Mouse (Mus musculus) WW6 (cell line): ENCODE data around the gene Prr29.
"Not testable (repeated sequence)": the region's sequence is repeated elsewhere in the genome, so short reads cannot be mapped to it uniquely, and the experiment has no call there.

ENCODE experiments used
- DNase-seq: peaks from one replicate; pipeline ENCODE4 v3.0.0-alpha.2; 2013; ENCODE audit warnings: low read depth, low spot score

Gene Prr29

DNA sequence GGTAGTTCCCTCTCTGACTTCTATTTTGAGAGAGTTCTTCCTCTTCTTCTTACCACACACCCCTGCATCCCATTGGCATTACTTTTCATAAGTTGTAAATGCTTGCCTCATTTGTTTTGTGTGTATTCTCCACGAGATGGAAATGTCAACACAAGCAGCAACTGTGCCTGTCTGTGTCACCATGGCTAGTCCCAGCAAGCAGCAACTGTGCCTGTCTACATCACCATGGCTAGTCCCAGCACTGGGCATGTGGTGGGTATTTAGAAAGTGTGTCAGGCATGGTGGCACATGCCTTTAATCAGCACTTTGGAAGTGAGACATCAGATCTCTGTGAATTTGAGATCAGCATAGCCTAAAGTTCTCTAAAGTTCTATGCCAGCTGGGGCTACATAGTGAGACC lies 11.1 kb upstream of the Prr29 start:
- no peak for DNase-seq

DNA sequence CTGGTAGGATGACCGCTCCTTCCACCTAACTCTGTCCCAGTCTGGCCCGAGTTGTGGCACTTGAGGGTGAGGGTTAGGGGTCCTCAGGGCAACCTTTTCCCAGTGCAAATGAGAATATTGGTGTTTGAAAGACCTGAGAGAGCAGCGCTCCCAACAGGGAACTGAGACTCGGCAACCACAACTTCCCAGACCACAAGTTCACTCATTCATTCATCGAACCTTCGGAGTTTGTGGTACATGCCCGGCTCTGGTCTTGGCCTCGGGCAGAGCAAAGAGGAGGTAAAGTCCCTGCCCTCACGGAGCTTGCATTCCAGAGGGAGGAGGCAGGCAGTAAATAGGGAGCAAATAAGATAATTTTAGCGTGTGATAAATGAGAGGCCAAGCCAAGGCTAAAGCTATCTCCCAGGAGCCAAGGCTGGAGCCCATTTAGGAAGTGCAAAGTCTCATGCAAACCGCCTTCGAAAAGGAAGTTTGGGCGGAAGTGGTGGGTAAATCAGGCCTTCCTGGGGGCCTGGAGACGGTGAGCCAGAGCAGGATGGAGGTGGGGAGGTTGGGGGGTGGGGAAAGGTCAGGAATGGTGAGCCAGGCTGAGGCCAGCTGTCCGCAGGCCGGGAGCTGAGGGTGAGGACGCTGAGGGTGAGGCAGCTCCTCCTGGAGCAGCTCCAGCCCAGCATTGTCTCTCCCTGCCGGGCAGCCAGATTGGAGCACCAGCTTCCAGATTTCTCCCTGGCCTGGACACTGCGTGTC lies 9.7 kb upstream of the Prr29 start:
- no peak for DNase-seq

DNA sequence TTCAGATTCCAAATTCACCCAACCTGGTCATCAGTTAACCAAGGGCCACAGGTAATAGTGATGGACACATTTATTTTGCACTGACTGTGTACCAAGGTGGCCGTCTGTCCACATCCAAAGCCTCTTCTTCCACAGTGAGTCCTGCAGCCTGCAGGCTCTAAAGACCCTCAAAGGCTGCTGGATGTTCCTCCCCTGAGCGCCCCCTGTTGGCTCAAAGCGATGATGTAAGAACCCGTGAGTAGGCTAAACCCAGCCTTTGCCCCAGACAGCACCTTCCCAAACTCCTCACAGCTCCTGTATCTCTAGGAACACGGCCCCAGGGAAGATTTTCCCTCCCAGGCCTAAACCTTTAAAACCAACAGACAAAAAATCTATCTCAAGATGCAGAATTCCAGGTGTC lies 5.9 kb upstream of the Prr29 start:
- peak; percentile 47 for DNase-seq

DNA sequence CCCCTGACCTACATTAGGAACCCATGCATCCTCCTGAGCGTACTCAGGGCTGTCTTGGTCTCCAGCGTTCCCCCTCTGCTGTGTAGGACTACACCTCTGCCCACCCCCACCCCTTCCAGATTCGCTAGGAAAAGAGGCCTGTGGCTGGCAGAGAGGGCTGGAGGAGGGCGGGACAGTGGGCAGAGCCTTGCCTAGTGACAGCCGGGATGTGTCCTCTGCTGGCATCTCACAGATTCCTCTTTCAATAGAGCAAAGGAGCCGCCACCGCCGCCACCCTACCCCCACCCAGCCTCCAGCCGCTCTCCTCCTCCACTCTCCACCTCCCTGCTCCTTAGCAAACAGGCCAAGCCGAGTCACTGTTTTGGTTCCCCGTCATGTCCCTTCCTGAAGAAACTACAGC lies 560 bp upstream of the Prr29 start:
- DNase-seq: no peak

DNA sequence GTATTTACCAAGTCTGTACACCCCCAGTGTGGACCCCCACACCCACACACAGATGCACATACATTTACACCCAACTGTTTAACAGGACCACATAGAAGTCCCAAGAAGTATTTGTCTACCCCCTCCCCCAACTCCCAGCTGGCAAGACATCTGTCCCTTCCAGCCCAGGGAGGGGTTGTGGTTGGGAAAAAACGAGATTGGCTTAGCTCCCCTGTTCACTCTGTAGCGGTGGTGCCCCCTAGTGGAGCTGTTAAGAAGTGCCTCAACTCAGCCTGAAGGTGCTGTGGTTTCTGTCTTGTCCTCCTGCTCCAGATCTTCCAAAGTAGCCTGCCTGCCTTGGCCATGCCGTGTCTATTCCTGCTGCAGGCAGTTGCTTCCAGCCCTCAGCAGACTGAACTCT lies 1.0 kb downstream of the Prr29 start:
- DNase-seq: peak; percentile 61

DNA sequence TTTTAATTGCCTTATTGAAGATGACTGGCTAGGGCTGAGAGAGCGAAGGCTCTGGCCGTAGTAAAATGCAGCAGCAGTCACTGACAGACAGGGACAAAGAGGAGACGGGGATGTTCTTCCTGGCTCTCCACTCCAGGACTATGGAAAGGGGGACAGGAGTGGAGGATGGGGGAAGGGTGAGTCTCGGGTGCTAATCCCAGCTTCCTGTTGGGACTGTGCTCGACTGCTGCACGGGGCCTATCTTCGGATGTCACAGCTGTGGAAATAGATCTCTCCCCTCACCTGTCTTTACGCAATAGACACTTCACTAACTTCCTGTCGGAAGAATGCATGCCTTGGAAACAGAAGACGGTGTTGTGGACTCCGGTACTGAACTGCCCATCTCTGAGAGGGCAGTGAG lies 8.7 kb downstream of the Prr29 start:
- no peak for DNase-seq

DNA sequence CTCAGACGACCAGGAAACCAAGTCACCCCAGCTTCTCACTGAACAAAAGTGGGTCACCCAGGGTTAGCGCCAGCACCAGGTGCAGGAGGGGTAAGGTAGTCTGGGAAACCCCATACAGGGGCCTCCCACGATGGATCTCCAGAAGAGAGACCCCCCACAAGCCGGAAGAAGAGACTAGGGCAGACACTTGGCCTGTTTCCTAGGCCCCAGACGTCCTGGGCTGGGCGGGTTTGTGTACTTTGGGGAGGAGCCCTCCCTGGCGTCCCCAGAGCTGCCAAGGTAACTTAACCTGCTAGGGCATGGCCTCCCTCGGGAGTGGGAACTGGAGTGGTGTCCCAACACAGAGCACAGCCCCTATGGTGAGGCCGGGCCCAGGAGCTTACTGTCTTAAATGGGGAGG lies 9.3 kb downstream of the Prr29 start:
- DNase-seq: no peak

DNA sequence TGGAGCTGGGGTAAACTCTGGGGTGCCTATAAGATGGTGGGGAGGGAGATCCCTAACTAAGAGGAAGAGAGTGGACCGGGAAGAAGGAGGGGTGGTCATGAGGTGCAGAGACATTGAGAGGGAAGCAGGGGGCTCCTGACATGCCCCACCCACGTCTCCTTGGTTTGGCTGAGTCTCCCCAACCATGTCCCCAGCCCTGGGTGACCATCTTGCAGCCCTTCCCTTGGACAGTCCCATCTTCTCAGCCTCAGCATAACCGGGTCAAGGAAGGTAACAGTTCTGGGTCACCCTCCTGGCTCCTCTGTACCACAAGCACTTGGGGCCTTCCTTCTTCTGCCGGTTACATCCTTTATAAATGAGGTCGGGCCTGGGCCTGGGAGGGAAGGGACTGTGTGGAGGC lies 9.7 kb downstream of the Prr29 start:
- no peak for DNase-seq

DNA sequence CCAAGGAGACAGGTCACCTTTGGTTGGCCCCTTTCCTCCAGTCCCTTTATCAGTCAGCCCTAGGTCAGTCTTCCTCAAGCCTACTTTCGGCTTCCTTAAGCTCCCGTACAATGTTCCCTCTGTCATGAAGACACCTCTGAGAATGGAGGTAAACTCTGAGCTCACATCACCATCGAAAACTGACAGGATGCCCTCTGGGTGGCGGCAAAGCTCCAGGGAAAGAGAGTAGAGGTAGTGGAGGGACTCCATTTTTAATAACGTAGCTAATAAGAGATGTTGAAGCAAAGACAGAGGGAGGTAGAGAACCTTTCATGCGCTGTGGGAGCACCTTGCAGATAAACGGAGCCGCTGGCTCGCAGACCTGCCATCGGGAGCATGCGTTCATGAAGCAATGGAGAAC lies 15.7 kb downstream of the Prr29 start:
- DNase-seq: no peak

DNA sequence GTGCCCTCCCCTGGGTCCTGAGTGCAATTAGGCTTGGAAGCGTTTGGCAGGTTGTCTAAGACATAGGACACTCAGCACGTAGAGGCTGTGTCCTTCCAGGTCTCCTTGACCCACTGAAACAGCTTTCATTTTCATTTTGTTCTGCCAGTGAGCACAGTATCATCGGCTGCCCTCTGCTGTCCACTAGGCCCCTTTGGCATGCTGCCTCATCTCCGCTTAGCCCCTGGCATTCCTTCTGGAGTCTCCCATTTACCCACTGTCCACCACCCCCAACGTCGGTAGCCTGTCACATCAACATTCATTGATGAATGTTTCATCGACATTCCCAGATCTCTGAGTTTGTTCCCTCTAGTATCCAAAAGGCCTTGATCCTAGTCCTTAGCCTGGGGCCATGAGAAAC lies 16.6 kb downstream of the Prr29 start:
- DNase-seq: no peak

DNA sequence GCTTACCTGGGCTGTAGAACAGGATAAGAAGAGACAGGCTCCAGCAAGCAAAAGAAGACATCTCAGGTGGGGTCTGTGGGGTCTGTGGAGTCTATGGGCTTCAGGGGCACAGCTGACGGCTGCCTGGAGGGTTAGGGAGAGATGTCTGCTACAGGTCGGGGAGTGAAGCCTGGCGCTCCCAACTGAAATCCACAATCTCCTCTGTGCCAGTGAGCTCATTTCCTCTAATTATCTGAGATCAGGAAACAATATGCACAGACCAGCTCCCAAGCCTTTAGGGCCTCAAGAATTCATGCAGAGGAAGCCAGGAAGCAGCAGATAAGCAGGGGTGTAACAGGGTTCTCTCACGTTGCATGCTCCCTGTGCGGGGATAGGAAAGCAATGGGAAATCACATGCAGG lies 17.2 kb downstream of the Prr29 start:
- DNase-seq: no peak

DNA sequence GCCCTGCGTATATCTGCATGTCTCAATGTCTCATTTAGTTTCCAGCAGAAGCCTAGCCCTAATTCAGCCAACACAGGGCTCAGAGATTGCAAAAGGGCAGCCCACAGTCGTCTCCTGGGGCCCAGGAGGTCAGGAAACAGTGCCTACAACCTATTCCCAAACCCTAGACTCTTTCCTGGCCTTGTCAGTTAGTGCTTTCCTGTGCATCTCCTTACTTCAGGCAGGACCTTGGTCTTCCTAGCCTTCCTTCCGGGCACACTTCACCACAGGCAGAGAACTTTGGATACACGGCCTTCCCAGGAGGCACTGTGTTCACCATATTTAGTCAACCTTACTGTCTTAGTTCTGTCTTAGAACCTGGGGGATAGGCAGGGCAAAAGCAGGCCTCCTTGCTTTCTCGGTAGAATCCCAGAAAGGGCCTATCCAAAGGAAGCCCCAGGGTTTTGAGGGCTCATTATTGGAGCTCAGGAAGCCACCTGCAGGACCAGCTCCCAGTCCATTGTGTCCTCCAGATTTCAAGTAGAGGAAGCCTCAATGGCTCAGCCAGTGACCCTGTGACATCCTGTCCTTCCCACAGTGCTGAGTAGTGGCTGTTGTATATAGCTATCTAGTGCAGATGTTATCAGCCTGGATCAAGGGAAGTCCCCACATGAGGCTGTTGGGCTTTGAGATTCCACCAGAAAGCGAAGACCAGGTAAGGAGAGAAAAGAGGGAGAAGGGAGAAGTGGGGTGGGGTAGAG lies 17.9 kb downstream of the Prr29 start:
- no peak for DNase-seq

DNA sequence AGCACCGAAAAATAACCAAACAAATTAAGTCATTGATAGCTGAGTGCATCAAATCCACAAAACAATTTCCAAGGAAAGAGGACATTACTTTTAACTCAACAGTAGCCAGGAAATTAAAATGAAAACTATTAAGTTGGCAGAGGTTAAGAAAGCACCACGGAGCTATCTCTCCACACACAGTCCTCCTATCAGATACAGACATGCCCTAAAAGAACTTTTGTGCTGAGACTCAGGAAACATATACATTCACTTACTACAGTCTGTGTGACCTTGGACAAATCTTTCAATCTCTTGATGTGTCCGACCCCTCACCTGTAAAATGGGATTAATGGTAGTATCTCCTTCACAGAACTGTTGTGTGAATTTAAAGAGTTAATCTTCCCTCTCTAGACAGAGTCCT lies 21.1 kb downstream of the Prr29 start:
- no peak for DNase-seq

DNA sequence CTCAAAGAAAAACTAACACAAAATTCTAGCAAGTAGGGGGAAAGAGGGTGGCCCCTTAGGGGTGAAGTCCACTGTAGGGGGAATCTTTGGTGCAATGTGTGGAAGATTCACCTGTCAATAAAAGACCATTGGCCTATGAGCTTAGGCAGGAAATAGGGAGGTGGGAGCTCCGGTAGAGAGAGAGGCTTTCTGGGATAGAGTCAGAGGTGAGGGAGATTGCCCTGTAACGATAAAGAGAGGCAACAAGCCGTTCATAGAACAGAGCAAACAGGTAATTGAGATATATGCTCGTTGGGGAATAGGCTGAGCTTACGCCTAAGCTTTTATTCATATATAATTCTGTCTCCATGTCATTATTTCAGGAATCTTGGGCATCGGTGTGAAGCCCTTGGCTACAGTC lies 21.7 kb downstream of the Prr29 start:
- DNase-seq: no peak

DNA sequence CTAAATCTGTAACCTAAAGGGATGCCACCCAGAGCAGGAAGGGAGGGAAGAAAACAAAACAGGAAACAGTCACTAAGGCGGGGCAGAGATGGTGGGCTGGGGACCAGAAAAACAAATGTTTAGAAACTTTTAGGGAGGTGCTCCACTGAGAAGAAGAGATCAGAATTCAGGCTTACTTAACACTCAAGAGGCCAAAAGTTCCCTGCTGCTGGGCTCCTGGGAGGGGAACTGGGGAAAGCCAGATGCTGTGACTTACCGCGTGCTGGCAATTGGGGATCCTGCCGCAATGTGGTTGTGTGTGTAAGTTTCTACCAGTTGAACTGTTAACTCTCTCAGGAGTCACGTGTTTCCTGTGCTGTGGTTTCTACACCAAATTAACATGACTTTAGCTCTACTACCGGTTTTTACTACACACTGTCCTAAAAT lies 22.5 kb downstream of the Prr29 start, which contains the start of gene Icam2:
Gene Icam2 (minus strand): TSS at position 285 of the 426 bp plus-strand sequence.
- no peak for DNase-seq

DNA sequence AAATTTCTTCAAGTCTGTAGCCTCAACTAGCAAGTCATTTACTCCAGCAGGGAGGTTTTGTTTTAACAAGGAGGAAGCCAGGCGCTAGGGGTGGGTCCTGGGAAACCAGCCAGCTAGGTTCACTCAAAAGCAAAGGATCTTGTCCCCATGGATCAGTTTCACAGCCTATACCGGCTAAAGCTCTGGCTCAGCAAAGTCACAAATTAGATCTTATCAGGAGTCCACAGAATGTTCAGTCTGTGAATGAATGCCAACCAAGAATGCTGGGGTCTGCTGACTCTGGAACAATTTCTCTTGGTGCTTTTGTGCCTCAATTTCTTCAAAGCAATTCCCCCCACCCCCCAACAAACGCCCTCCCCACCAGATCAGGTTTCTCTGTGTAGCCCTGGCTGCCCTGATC lies 24.3 kb downstream of the Prr29 start:
- DNase-seq: no peak

DNA sequence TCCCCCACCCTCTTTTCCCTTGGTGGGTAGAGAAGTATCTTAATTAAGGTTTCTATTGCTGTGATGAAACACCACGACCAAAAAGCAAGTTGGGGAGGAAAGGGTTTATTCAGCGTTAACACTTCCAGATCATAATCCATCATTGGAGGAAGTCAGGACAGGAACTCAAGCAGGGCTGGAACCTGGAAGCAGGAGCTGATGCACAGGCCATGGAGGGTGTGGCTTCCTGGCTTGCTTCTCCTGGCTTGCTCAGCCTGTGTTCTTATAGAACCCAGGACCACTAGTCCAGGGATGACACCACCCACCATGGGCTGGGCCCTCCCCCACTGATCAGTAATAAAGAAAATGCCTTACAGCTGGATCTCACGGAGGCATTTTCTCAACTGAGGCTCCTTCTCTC lies 25.5 kb downstream of the Prr29 start:
- DNase-seq: no peak

DNA sequence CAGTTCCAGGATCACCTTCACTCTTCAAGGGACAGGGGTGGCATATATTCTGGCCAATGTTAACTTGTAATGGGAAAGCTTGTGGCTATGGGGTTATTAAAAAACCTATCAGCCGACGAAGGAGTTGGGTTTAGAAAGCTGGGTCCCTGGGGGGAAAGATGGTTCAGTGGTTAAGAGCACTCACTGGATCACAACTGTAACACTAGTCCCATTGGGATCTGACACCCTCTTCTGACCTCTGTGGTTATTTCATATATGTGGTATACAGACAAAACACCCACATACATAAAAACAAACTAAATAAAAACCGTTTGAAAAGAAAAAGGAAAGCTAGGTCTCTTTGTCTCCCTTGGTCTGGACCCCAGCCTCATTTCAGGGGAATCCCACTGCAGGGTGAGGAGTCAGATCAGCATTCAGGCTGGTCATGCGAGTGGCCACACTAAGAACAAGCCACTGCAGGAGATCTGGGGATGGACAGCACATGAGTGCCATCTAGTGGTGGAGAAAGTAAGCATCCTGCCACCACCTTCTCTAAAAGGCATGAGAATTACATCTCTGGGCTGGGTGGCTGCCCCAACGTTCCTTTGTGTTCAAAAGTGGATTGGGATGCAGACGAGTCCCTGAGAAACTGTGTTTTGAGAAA lies 26.4 kb downstream of the Prr29 start:
- DNase-seq: peak; percentile 55

DNA sequence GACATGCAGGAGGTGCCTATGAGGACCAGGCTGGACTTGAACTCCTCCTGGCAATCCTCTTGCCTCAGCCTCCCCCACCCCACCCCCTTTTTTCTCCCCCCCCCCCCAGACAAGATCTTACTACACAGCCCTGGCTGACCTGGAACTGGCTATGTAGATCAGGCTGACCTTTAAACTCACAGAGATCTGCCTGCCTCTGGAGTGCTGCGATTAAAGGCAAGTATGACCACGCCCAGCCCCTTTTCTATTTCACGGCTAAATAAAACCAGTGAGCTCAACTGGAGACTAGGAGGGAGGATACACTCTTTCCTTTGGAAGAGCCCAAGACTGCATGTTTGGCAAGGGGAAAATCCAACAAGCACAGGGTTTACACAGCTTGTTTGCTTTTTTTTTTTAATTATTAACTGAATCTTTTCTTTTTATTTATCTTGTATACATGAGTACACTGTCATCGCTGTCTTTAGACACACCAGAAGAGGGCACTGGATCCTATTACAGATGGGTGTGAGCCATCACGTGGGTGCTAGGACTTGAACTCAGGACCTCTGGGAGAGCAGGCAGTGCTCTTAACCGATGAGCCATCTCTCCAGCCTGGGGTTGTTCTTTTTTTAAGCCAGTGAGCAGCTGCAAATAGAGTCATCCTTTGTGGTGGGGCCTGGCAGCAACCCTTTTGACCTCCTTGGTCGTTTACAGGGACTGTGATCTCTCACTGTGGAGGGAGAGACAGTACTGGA lies 27.5 kb downstream of the Prr29 start:
- DNase-seq: no peak

DNA sequence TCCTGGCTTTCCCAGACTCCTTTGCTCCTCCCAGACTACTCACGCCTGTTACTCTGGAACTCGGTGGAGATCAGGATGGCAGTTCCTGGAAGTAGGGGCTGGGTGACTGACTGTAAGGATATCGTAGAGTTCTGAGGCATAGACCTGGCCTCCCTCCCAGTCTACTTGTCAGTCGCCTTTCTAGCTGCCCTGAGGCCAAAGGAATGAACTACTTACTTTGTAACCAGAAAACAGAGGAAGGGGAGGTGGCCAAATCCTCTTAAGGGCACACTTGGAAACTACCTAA lies 28.0 kb downstream of the Prr29 start:
- DNase-seq: no peak

DNA sequence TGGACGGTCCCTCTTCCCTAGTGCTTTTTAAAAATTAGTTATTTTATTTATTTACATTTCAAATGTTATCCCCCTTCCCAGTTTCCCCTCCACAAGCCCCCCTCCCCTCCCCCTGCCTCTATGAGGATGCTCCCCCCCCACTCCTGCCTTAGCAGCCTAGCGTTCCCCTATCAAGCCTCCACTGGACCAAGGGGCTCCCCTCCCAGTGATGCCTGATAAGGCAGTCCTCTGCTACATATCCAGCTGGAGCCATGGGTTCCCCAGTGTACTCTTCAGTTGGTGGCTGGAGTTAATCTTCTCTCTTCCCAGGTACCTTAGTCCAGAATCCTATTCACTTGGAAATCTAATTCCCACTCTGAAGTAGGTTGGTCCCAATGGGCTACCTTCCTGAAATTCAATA lies 28.8 kb downstream of the Prr29 start:
- not testable (repeated sequence) for DNase-seq

DNA sequence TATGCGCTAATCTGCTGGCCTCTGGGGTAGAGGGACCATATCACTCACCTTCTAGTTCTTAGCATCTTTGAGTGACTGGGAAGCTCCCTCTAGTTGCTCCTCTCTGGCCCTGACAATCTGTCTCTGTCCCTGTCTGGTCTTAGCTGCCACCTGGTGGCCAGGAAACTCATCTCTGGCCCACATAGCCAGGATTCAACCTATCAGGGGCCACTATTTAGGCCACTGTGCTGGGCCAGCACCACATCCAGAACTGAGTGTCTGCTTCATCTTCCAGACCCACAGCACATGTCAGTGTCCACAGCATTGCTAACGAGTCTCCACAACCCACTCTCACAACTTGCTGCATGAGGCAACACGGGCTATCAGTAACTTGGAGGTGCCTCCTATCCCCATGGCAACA lies 32.4 kb downstream of the Prr29 start:
- no peak for DNase-seq
